Mouse (Mus musculus): ENCODE results near the gene Zc3h7b.

- no peak for TF ChIP-seq CTCF (IDR thresholded peaks at IDR 0.05)
- TF ChIP-seq POLR2A (IDR thresholded peaks at IDR 0.05; ENCODE audit: insufficient read depth, low read depth, low read length): no peak
These were observed 62.0 kb downstream of the Zc3h7b start for GRCm38 (mm10) chr15:81806621-81807404.

Measured in heart, adult 2 months (tissue).